Mouse (Mus musculus) megakaryocyte-erythroid progenitor cell, adult 5 weeks (primary cell): ENCODE data around the gene Klf8. TPM values are rescaled to one million over a fixed set of nuclear protein-coding genes. Genes with fewer than 3 reads are reported as not detected.

ENCODE experiments used
- polyA plus RNA-seq: library from polyadenylated mRNA; stranded (reverse); fragments of >175 nt; gene quantifications from 2 replicates; pipeline ENCODE4 v1.2.3, GENCODE M21; 2012

Klf8 gene
- 10.5 and 11.5 TPM in 2 replicates for polyA plus RNA-seq

GRCm38 (mm10) chrX:153237304-153237919 lies at the start of gene Klf8:
Gene Klf8 (plus strand): TSS chrX:153237466.

Other genes starting within 250 kb of the Klf8 start
- 0.51 and 0.60 TPM in 2 replicates for gene Usp51, start 231.0 kb upstream of the Klf8 start, polyA plus RNA-seq
- gene Mageh1, start 199.9 kb upstream of the Klf8 start, polyA plus RNA-seq, result 0.73 and 2.0 TPM in 2 replicates
- gene Foxr2, start 118.7 kb upstream of the Klf8 start, polyA plus RNA-seq, result not detected in 2 replicates
- gene Rragb, start 97.5 kb upstream of the Klf8 start, polyA plus RNA-seq, result 2.2 and 5.7 TPM in 2 replicates